Mouse (Mus musculus) CH12.LX (cell line): ENCODE results near the gene Gm20388.

Source experiments
- CHD2 ChIP-seq: IDR thresholded peaks from 2 replicates; pipeline ENCODE4 v1.6.1; 2011; ENCODE audit warnings: low read length, improper control_type of control experiment
- CTCF ChIP-seq, 2 experiments: IDR thresholded peaks in 1 of 2; conservative IDR thresholded peaks in 1 of 2; 2 replicates each; pipeline ENCODE4 v1.5.1; 2011 to 2012; ENCODE audit warnings: low read depth in 2 of 2, low read length in 2 of 2, improper control_type of control experiment in 1 of 2, inconsistent platforms in 1 of 2, mild to moderate bottlenecking in 1 of 2, moderate library complexity in 1 of 2
- GABPA ChIP-seq: IDR thresholded peaks from 2 replicates; pipeline ENCODE4 v1.6.1; 2012; ENCODE audit warnings: low read depth, low read length, improper control_type of control experiment, inconsistent platforms; ENCODE audit not compliant: insufficient replicate concordance
- MAFK ChIP-seq: IDR thresholded peaks from 2 replicates; pipeline ENCODE4 v1.6.1; 2011; ENCODE audit warnings: low read length, improper control_type of control experiment; ENCODE audit not compliant: insufficient replicate concordance
- MAX ChIP-seq: IDR thresholded peaks from 2 replicates; pipeline ENCODE4 v1.6.1; 2011; ENCODE audit warnings: low read length, improper control_type of control experiment
- MEF2A ChIP-seq: IDR thresholded peaks from 2 replicates; pipeline ENCODE4 v1.6.1; 2014; ENCODE audit warnings: low read depth, mild to moderate bottlenecking, inconsistent platforms, low read length, improper control_type of control experiment, borderline replicate concordance
- POLR2AphosphoS2 ChIP-seq: IDR thresholded peaks from 2 replicates; pipeline ENCODE4 v1.6.1; 2011; ENCODE audit warnings: low read depth, low read length, improper control_type of control experiment
- USF2 ChIP-seq: conservative IDR thresholded peaks from 2 replicates; pipeline ENCODE4 v1.6.1; 2011; ENCODE audit warnings: low read depth, low read length, improper control_type of control experiment

DNA sequence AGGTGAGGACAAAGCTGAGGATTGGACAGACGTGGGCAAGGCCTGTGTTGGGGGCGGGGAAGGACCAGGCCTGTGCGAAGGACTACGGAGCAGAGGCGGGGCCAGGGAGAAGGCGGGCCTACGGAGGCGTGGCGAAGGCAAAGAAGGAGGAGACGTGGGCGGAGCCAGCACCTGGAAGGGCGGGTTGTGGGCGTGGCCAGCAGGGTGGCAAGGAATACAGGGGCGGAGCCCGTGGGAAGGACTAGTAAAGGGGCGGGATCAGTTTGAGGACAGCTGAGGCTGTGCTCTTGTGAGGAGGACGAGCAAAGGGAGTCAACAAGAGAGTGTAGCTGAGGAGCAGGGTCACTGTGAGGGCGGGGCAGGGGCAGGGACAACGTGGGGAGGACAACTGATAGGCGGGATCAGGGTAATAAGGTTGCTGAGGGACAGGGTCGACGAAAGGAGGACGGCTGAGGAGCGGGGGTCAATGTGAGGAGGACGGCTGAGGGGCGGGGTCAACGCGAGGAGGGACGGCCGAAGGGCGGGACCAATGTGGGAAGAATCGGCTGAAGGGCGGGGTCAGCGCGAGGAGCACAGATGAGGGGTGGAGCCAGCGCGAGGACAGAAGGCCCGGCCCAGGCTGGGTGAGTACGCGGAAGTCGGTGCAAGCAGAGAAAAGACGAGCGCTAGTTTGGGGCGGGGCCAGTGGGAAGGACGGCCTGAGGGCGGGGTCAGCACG is 2370.8 kb downstream of the Gm20388 start:
- TF ChIP-seq CTCF (conservative IDR thresholded peaks at IDR 0.05 in 1 of 2, IDR thresholded peaks at IDR 0.05 in 1 of 2; ENCODE audit: low read depth in 2 of 2, low read length in 2 of 2), result no peak
- TF ChIP-seq USF2, result no peak
- no peak for TF ChIP-seq POLR2AphosphoS2
- no peak for TF ChIP-seq MAX
- TF ChIP-seq MEF2A, result no peak
- TF ChIP-seq GABPA, result no peak
- peak; percentile 55 for TF ChIP-seq CHD2
- TF ChIP-seq MAFK, result no peak
